Mouse (Mus musculus): ENCODE measurements around the gene Zfp629.
"Not testable (repeated sequence)": the region's sequence is repeated elsewhere in the genome, so short reads cannot be mapped to it uniquely, and the experiment has no call there.

Gene Zfp629

DNA sequence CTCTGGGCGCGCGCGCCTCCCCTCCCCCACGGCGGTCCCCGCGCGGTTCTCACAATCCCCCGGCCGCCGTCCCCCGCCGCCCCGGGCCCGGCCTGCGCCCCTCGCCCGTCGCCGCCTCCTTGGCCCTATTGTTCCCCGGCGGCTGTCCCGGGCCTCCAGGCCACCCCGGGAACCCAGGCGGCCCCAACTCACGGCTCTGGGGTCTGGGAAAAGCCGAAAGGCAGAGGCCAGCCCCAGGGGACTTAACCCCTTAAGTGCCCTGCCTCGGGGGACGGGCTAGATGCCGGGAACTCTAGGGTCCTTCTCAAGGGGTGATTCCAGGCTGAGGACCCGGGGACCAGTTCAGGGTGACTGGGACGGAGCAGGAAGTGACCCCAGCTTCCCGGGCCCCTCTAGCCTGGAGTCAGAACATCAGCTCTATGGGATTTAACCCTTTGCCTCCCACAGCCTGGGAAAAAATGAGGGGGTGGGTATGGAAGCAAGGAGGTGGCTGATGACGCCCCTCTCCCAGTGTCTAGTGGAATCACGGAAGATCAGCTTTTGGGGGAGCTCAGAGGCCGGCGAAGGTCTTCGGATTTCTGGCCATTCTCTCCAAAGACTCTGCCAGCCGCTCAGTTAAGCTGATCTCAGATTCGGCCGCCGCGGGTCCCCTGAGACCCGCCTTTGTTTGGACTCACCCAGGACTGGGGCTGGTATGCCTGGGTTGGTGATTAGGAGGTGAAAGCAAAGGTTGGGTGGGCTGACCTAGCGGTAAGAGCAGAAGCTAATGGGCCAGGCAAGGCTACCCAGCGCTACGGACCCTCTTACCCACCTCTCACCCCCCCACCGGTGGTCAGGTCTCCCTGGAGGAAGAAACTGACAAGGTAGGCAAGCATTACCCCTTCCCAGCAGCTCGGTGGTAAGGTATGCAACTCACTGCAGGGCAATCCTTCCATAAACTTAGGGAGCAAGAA lies at the start of gene Zfp629:
TSS of gene Zfp629 (minus strand) at position 907 of the 953 bp plus-strand sequence.
- DNase-seq = peak; percentile 76

DNA sequence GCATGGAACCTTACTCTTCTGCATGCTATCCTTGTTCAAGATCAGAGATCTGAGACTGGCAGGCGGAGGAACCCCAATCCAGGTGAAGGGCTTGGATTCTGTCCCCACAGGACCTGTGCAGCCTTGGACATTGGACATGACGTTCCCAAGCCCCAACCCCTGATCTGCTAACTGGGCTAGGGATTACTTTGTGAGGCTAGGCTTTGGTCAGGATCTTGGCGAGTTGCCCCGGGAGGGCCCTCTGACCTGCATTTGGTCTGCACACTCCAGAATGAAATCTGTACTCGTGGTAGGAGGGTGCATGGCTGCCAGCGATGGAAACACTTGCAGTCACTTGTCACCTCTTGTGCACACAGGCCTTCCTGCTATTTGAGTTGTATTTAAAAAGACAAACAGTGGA lies 47.3 kb upstream of the Zfp629 start:
- DNase-seq = no peak

DNA sequence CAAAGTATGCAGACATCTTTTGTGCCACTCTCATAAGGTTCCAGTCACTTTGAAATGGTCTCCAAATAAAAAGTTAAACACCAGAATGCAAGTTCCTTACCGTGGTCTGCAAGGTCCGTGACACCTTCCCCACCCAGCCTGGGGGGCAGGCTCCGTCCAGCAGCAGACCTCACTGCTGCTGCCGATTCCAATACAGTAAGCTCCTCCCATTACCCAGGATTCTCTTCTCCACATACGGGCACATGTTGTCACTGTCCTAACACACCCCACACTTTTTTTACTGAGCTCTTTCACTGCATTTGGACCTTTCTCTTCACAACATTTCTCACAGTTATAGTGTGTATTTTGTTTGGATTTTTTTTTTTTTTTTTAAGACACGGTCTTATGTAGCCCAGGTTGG lies 46.2 kb upstream of the Zfp629 start:
- DNase-seq = no peak

DNA sequence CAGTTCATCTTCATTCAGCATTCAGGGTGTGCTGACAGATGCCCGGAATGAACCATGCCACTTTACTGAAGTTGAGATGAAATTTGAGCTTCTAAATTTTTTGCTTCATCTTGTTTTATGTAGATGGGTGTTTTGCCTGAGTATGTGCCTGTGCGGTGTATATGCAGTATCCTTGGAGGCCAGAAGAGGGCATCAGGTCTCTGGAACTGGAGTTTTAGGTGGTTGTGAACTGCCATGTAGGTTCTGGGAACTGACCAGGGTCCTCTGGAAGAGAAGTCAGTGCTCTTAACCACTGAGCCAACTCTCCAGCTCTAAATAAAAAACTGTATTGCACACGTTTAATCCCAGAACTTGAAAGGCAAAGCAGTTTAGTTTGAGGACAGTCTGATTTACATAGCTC lies 45.3 kb upstream of the Zfp629 start:
- no peak for DNase-seq

DNA sequence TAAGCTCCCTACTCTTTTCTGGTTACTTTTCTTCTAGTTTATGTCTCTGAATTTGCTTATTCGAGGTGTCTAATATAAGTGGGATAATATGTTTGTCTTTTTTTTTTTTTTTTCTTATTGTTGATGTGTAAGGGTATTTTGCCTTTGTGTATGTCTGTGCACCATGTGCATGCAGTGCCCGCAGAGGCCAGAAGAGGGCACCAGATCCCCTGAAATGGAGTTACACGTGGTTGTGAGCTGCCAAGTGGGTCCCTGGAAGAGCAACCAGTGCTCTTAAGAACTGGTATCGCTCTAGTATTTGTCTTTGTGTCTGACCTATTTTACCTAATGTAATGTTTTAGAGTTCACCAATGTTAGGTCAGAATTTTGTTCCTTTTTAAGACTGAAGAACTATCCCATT lies 41.3 kb upstream of the Zfp629 start:
- DNase-seq = peak; percentile 64

DNA sequence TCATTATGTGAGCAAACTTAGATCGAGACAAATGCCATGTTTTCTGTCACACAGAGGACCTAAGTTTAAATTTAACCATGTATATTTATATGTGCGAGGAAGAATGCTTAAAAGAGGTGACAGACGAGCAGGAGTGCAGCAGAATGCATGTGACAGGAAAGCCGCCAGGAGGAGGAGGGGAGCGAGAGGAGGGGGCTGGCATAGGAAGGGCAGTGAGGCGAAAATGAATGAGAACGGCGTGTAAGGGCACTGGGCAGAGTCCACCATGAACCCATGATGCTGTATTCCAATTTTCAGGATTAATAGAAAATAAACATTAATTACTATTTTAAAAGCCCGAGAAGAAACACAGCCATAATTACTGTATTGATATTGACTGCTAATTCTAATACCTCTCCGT lies 38.7 kb upstream of the Zfp629 start:
- no peak for DNase-seq

DNA sequence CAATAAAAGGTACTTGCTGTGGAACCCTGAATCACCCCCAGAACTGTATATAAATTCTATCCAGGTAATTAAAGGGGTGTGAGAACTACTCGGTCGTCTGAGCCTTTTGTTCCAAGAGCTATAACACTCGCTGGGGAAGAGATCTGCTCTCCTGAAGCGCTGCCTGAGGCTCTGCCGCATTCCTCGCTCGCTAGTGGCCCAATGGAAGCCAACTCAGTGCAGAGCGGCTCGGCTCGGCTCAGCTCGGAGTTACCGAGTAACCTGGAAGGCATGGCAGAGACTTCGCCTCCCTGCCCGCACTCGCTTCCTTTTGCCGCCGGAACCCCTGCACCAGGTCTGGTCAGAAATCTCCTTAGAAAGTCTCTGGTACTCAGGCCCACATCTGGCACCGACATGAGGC lies 36.5 kb upstream of the Zfp629 start:
- DNase-seq = no peak

DNA sequence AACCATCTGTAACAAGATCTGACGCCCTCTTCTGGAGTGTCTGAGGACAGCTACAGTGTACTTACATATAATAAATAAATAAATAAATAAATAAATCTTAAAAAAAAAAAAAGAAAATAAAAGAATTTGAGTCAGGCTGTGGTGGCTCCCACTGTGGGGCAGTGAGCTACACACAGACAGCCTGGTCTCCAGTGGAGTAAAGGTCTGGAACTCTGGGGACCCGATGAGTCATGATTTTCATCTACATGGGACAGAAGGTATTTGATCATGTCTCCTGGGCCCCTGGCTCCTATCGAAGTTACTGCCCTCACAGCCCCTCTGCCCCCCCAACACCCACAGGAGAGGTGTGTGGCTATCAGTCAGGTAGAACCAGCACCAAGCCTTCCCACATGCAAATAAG lies 36.0 kb upstream of the Zfp629 start:
- no peak for DNase-seq

DNA sequence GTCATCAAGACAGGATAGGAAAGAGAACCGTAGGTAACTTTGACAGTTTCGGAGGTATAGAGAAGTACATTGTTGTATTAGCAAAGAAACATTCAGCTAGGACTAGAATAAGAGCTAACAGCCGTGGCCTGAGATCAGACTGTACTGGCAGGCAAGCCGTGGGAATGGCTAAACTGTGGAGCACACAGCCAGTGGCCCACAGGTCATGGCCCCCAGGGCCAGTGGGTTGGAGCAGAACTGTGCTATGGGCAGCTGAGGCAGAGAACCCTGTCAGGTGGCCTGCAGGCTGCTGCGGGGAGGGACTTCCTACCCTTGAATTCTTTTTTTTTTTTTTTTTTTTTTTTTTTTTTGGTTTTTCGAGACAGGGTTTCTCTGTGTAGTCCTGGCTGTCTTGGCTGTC lies 33.6 kb upstream of the Zfp629 start:
- DNase-seq = no peak

DNA sequence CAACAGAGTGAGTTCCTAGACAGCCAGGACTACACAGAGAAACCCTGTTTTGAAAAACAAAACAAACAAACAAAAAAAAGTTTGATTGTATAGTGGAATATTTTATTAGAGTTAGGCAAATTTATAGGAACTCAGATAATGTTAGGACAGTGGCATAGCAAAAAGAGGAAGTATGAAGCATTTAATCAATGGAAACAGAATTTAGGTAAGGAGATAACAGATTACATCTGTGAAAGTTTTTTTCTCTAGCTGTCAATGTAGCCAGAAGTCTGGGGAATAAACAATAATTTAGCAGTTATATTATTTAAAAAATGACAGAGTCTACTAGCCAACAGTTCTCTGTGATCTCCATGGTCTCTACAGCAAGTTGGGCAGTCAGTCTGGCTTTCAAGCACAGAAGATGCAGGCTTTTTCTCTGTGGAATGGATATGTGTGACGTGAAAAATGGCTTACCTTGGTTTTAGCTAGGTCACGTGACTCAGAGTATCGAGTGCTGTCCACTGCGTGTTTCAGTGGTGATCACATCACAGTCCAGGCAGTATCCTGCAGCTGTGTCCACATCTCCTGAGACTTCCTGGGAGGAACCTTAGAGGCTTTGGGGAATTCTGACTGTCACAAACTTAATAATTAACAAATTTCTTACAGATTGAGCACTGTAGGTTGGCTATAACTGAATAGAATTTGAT lies 33.1 kb upstream of the Zfp629 start:
- no peak for DNase-seq

DNA sequence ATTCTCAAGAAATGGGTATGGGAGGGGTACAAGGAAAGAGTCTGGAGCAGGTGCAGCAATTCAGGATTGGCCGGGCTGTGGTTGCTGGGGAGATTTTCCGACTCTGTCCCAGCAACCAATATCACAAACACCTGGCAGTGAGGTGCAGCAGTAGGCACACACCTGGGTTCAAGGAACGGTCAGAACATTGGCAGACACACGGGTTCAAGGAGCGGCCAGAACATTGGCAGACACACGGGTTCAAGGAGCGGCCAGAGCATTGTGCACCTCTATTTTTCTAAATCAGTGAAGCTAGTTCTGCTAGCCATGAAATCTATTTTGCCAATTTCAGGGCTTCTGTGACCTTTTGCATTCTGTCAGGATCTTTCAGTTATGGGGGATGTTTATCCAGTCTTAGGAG lies 32.0 kb upstream of the Zfp629 start:
- not testable (repeated sequence) for DNase-seq

DNA sequence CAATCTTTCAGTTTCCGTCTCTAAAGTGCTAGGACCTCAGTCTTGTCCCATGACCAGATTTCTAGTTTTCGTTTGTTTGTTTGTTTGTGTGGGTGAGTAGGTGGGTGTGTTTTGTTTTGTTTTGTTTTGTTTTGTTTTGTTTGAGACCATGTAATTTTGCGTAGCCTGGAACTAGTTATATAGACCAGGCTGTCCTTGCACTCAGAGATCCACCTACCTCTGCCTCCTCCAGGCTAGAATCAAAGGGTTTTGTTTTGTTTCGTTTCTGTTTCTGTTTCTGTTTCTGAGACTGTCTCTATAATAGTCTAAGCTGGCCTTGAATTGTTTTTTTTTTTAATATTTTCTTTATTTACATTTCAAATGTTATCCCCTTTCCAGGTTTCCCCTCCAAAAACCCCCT lies 30.8 kb upstream of the Zfp629 start:
- no peak for DNase-seq

DNA sequence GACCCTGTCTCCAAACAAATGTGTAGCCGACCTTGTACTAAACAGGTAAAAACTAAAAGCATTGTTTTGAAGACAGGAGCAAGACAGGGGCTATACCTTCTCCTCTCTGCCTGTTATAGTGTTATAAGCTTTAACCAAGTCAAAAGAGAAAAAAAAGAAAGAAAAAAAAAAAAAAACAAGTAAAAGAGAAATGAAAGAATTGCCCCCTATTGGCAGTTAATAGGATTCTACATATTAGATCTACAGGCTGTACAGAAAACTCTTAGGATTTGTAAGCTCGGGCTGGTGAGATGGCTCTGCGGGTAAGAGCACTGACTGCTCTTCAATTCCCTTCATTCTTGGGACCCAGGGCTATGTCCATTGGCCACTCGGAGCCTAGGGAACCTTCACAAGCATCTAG lies 26.7 kb upstream of the Zfp629 start:
- DNase-seq = no peak

DNA sequence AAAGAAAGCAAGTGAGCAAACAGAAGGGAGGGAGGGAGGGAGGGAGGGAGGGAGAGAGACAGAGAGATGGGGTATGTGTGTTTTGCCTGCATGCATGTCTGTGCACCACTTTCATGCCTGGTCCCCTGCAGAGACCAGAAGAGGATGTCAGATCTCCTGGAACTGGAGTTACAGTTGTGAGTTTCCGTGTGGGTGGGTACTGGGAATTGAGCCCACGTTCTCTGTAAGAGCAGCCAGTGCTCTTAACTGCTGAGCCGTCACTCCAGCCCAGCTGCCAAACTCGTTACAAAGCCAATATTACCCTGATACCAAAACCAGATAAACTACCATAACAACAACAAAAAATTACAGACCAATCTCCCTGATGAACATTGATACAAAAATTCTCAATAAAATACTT lies 25.7 kb upstream of the Zfp629 start:
- no peak for DNase-seq

DNA sequence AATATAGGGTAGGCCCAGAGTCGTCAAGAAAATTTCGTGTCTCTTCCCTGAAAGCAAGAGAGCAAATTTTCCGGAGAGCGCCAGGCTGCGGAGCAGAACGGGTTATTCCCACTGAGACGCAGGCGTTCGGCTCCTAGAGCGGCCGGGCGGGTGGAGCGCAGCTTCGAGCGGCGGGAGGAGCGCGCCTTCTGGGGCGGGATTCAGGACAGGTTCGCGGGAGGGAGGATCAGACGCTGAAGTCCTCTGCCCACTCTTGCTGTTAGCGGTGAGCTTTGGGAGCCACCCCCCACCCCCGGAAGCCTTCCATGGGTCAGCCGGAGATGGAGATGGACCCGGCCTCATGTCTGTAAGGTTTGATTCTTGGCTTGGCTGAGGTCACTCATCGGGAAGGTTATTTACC lies 21.4 kb upstream of the Zfp629 start:
- DNase-seq = peak; percentile 83

DNA sequence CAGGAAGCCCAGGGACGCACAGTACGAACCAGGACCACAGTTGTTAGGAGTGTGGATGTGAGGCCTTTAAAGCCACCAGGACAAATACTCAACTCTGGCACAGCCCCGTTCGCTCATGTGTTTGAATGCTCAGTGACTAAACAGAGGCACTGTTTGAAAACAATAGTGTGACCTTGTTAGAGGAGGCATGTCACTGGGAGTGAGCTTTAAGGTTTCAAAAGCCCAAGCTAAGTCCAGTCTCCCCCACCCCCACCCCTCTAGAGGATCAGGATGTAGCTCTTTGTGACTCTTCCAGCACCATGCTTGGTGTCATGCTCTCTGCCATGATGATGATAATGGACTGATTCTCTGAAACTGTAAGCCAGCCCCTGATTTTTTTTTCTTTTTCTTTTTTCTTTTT lies 15.8 kb upstream of the Zfp629 start:
- DNase-seq = no peak

DNA sequence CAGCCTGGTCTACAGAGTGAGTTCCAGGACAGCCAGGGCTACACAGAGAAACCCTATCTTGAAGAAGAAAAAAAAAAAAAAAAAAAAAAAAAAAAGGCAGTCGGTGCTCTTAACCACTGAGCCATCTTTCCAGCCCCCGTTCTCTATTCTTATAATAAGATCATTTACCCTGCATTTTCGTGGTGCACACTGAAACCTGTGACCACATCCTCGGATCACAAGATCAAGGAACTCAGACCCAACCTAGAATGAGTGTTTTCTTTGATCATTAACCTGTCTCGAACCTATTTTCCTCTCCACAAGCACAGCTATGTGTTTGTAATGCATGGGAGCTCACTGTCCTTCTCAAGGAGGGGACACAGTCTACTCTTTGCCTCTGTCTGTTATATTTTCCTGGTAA lies 13.0 kb upstream of the Zfp629 start:
- no peak for DNase-seq

DNA sequence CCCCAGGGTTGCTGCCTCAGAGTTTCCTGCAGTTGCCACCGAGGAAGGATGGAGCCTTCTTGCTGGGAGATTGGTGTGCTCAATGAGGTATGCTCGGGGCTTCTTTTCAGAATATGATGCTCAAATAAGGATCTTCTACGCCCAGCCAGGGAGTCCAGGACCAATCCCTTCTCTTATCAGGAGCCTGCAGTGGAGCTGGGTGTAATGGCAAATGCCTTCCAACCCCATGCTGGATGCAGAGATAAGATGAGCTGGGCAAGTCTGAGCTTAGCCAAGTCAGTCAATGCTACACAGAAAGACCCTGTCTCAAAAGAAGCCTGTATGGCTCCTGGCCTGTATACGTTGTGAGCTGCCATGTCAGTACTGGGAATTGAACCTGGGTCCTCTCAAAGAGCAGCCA lies 10.9 kb upstream of the Zfp629 start:
- DNase-seq = no peak

DNA sequence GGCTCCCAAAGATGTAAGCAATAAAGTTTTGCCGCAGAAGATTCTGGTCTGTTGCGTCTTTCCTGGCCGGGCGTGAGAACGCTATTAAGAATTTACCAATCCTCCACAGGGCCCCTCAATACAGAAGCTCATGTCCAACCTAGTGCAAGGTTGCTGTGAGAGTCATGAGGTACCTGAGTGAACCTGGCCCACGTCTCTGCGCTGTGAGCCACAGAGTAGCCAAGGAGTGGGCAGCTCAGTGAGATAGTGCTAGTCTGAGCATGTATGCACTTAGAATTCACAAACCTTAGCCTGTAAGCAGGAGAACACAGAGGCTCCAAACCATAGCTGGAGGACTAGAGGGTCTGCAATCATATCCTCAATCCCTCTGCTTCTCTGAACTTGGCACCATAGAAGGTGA lies 10.4 kb upstream of the Zfp629 start:
- no peak for DNase-seq

DNA sequence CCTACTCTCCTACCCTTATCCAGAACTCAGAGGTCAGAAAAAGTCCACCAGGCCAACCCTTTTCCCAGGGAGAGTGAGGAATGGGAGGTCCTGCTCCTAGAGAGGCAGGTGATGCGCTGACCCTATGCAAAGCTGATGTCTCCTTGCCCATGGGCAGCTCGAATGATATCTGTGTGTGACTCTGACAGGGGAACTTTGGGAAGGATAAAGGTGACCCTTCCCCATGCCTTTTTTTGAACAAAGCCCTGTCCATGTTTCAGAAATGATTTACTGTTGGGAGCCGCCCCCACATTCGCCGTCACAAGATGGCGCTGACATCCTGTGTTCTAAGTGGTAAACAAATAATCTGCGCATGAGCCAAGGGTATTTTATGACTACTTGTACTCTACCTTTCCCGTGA lies 2.8 kb upstream of the Zfp629 start:
- DNase-seq = not testable (repeated sequence)

DNA sequence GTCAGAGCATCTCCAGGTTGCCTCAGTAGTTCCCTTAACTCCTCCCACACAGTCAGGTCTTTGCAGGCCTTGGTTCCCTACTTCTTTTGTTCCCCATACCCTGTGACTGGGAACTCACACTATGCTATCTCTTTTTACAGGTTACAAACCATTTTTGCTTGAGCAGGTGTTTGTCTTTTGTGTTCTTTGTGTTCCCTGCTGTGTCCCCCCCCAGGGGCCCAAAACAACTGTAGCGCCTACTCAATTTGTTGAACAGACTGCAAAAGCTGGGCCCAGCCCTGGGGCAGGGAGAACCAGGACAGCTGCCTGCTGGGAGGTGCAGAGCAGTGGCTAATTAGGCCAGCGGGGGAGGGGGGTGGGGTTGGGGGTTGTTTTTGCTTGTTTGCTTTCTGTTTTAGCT lies 2.4 kb upstream of the Zfp629 start:
- DNase-seq = no peak

DNA sequence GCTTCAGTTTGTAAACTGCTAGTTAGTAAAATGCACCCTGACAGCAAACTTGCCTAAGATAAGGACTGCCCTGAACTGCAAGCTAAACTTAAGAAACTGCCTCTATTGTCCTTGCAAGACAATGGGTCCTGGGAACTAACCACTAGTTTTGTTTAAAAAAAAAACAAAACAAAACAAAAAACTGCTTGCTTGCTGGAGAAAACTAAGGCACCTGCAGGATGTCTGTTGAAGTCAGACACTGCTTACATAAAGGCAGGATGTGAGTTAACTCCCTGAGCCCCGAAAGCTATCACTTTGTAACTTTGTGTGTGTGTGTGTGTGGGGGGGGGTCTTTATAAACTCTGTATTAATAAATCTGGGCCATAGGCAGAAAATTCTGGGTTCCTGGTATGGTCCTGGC lies 1.3 kb upstream of the Zfp629 start:
- no peak for DNase-seq

DNA sequence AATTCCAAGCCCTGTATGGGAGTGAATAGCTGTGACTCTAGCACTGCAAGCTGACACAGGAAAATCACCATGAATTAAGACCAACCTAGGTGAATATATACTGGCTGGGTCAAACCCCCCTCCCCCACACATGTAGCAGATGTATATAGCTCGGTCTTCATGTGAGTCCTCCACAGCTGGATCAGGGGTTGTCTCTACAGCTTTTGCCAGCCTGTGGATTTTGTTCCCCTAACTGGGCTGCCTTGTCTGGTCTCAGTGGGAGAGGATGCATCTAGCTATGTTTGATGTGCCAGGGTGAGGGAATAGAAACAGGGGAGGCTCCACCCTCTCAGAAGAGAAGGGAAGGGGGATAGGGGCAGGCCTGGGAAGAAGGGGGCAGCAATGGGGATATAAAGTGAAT lies 739 bp upstream of the Zfp629 start:
- DNase-seq = no peak

DNA sequence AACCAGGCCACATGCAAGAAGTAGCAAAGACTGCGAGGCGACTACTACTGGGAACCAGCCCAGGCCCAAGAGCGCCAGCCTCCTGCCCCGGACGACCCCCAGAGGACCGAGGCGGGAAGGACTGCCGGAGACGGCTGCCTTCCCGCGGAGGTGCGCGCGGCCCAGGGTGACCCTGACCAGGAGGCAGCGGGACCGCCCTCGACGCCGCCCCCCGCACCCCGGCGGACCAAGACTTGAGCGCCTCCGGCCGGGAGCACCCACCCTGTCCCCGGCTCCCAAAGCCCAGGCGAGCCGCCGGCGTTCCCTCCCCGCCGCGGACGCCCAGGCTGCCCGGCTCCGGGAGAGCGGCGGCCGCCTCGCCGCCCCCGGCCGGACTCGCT lies 1.1 kb downstream of the Zfp629 start:
- peak; percentile 45 for DNase-seq

DNA sequence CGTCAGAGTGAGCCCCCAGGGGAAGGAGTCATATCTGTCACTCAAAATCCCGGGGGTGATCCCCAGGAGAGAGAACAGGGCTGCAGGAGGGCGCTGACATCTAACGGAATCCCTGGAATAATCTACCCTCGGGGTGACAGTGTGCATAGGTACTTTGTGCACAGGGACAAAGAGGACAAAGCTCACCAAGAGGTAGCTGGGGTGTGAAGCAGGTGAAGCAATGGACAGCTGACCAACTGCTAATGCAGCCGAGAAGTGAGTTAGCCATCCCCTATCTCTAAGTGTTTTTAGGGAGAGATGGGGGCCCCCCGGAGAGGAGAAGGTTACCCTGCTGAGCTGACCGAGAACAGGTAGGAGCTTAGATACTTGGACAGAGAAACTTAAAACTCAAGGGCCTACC lies 1.5 kb downstream of the Zfp629 start:
- DNase-seq = no peak

Measured in right cerebral cortex, postnatal 14 days (tissue).